Mouse (Mus musculus) right cerebral cortex, adult 18-20 months (tissue): ENCODE data around the gene Ets1.

ENCODE experiments used
- DNase-seq: peaks from one replicate; pipeline ENCODE4 v3.0.0; 2022; ENCODE audit warnings: mixed read lengths

Ets1 gene

GRCm38 (mm10) chr9:32666611-32667517 is 30.8 kb downstream of the Ets1 start:
- no peak for DNase-seq

- no peak for DNase-seq
Observed at GRCm38 (mm10) chr9:32667518-32667908, 31.5 kb downstream of the Ets1 start.

DNA sequence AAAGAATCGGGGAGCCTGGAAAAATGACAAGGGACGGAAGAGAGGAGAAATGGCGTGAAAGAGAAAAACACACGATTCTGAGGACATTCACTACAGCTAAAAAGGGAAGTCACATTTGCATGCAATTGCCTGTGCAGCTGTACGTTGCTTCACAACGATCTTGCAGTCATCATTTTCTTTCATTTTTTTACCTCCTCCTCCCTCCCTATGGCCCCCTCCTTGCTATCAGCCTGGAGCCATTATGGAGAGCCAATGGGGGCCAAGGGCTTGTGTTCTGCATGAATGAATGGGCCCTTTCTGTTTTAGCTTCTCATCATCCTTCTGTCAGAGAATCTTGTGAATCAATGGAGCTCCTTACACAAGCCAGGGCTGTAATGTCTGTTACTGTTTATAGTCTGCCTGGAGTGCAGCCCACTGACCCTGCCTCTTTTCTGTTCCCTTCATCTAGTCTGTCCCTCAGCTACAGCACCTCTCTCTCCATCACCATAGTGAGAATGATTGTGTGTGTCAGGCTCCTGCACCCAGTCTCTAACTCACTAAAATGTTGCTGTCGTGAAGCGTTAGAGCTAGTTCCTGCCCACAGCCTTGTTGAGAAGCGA is 32.2 kb downstream of the Ets1 start:
- no peak for DNase-seq

- DNase-seq, result no peak
Observed at GRCm38 (mm10) chr9:32669397-32669796, 33.4 kb downstream of the Ets1 start.

GRCm38 (mm10) chr9:32671970-32672859 is 36.2 kb downstream of the Ets1 start:
- peak; percentile 26 for DNase-seq

- DNase-seq, result no peak
Observed at GRCm38 (mm10) chr9:32673923-32674322, 37.9 kb downstream of the Ets1 start.

DNA sequence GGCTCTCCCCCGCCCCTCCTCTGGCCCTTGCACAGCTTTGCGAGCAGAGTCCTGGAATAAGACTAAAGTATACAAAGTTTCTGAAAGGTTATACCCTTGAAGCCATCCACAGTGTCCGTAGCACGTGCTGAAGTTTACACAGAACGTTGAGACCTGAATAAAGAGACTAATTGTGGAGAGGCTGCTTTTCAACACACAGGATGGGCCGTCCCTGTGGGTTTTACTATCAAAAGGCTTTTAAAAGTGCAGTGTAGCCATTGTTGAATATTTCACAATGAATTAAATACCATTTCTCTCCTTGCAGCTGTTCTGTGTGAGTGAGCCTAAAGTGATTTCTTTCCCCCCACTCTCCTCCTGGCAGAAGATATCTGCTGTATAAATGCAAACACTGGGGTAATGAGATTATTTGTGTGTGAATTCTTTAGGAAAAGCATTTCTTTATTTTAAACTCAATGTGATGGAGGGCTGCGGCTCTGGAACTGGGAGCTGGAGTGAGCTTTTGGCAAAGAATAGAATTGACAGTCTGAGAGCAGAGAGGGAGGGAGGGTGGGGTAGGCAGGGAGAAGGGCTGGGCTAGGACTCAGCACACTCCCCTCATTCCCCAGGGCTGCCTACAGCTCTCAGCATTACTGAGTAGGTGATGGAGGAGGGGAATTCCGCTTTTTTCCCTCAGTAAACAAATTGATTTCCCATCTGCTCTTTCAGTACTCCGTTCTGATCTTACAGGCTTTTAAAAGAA is 39.8 kb downstream of the Ets1 start:
- DNase-seq, result no peak

- DNase-seq, result no peak
Observed at GRCm38 (mm10) chr9:32676480-32676879, 40.5 kb downstream of the Ets1 start.

- no peak for DNase-seq
Observed at GRCm38 (mm10) chr9:32677646-32678045, 41.6 kb downstream of the Ets1 start.

GRCm38 (mm10) chr9:32678120-32678757 is 42.2 kb downstream of the Ets1 start:
- no peak for DNase-seq

DNA sequence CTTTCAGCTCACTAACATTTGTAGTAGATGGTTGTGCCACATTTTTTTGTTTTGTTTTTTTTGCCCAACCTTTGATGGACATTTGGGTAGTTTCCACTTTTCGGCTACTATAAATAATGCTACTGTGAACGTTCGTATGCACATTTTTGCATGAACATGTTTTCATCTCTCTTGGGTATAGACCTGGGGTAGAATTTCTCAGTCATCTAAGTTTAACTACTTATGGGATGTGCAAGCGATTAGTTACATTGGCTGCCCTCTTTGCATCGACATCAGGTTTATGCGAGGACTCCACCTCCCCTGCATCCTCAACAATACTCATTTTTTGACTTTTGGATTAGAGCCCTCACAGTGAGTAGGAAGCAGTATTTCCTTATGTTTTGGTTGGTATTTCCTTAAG is 43.5 kb downstream of the Ets1 start:
- DNase-seq, result no peak

- DNase-seq, result no peak
Observed at GRCm38 (mm10) chr9:32680201-32680600, 44.2 kb downstream of the Ets1 start.

DNA sequence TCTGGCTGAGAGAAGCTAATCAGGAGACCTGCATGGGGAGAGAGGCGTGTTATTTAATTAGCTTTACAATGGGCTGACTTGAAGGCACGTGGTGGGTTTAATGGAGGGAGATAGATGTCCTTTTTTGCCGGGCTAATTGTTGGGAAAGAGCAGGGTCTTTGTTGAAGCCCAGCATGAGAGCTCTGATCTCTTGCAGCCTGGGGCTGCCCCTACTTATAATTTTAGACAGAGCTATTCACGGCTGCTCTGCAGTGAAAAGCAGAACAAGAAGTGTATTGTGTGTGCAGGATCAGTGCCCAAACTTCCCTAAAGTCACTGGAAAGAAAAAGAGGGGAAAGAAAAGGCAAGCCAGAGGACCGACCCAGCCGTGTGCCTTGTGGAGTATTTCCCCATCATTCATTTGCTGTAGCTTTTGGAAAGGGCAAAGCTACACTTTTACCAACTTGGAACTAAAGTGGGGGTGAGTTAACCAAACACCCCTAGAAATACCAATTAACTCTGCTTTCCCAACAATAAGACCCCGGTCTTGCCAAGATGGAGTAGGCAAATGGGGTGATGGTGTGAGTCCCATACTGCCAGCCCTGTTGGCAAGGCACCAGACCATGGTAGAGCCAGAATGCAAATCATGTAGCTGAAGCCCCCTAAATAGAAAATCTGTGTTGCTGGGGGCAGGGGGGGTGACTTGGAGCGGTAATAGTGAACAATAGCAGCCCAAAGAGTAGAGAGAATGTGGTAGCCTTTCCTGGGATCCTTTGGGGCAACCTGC is 50.0 kb downstream of the Ets1 start:
- DNase-seq, result no peak

DNA sequence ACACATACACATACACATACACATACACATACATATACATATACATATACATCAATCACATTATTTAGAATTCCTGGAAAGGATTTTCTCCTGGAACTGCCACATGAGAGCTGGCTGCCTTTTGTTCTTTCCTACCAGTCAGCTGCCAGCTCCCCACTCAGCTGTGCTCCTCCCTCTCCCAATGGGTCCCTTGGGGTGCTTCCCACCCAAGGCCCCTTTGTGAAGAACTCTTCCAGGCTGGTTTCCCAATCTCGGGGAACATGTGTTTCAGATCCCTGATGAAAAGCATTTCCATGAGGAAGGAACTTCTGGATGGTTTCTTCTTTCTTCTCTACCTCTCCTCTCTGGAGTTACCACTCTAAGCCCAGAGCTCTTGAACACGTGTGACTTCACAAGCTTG is 52.3 kb downstream of the Ets1 start:
- DNase-seq, result no peak

DNA sequence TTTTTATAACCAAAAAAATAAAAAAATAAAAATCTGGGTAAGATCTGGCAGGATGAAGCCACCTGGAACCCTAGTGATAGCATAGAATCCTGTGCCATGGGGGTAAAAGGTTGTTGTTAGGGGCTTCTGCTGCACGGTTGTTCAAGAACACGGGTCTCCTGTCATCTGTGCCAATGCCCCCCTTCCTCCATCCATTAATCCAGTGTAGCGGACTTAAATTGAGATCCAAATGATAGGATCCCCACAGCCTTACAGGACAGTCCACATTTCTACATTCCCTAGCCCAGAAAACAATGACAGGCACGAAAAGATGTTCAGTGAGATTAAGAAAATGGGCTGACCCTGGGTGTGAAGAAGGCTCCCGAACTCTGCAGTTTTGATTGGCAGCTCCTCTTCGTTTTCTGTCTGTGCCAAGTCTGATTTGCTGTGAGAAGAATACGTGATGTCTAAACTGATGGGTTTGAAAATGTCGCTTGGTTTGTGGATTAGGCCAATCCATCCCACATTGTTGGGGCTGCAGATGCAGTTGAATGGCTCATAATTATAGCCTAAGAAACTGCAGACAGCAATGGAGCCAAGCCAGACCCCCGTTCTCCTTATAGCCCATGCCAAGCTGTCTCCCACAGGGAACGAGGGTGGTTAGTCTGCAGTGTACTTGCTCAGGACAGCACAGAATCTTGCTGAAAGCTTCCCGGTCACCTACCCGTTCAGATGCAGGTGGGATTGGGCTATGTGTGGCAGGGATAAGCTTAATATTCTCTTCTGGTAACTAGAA is 55.3 kb downstream of the Ets1 start:
- DNase-seq, result no peak

DNA sequence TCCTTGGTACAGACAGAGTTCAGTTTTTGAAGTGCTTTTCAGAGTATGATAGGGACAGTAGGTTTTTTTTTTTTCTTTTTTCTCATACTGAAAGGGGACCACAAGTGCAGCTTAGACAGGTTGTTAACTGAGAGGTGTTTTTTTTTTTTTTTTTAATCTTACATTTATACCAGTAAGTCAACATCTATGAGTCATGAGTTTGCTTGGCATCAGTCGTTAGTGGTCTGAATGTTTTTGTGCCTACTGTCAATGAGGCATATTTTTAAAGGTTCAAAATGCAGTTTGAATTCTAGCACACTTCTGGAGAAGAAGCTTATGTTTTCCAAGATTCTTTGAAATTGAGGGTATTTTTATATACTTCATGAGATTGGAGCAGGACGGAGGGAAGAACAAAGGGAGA is 56.9 kb downstream of the Ets1 start:
- DNase-seq, result no peak

DNA sequence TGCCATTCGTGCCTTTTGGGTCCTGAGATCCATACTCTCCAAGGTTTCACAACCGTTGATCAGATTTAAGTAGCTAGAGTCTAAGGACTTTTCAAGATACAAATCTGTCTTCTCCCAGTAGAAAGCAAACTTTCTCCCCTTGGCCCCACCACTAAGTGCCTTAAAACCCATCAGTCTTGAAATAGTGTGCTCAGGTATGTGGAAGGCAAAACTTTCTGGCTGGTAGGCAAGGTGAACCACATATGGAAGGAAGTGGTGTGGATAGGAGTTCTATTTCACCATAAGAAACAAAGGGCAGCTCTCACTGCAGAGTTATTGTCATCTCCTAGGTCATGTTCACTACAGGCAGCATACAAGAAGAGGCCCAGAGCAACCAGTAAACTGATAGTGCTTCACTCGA is 57.4 kb downstream of the Ets1 start:
- DNase-seq, result no peak

DNA sequence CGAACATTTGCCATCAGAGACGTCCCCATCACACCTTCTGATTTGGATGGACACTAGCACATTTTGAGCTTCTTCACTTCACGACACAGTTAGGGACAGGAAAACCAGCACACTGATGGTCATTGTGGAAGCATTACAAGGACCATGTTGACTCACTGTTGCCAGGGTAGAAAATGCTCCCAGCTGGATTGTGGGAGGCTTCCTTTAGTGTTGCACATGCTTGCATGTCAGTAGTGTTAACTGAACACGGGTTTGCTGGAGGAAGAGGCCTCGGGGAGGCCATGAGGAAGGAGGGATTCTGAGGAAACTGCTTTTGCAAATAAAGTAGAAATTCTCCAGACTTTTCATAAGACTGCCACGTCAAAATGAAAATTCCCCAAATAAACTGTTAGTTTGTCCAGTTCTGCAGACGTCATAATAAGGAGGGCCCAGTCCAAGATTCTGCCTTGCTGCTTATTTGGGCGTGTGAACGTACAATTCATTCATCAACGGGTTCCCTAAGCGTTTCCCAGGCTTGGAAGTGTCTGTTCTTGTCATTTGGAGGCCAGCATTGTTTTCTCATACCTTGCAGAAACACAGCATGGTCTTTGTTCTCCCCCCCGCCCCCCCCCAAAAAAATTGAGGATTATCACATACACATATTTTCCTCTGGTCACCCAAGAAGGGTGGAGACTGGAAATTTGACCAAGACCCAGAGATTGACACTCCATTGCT is 58.2 kb downstream of the Ets1 start:
- DNase-seq, result no peak

DNA sequence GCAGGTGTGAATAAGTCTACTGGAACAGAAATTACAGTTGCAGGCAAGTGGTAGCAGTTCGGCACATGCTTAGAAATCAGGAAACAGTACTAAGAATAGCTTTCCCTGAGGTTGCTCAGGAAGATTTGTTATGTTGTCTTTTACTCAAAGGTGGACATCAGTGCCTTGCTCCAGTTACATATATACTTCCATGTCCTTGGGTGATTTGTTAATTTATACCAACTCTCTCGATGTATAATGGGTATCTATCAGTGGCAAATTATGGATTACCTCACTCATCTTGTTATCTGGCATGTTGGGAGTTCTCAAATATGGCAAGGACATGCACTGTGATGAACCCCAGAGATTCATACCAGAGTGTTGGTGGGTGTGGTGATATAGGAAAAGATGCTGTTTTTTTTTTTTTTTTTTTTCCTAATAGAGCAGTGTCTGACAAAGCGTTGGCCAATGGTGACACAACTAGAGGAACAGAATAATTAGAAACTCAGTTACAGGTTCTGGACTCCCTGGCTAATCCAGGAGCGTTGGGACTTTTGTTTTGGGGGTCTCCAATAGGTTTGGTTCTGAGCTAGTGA is 59.0 kb downstream of the Ets1 start:
- DNase-seq, result no peak
